Mouse (Mus musculus): ENCODE data around the gene Ostf1. TPM values are rescaled to one million over a fixed set of nuclear protein-coding genes. Genes with fewer than 3 reads are reported as not detected.

The Ostf1 gene
- polyA plus RNA-seq, 1 experiment: 6.2 TPM

- TF ChIP-seq POLR2A (IDR thresholded peaks at IDR 0.05; ENCODE audit: control insufficient read depth, low read depth, low read length): no peak
- TF ChIP-seq CTCF (IDR thresholded peaks at IDR 0.05; ENCODE audit: control insufficient read depth, insufficient read depth, insufficient replicate concordance, low read depth, low read length): no peak
- peaks cover 12% of the 10 kb centered on the region for H3K4me1 ChIP-seq (ENCODE audit: control insufficient read depth, insufficient read depth, low read length)
- no peak overlapping the region for H3K4me3 ChIP-seq (ENCODE audit: control insufficient read depth, low read depth, low read length)
- no peaks in the 10 kb centered on the region for H3K36me3 ChIP-seq (ENCODE audit: control insufficient read depth, insufficient read depth, low read length)
- H3K27ac ChIP-seq (ENCODE audit: control insufficient read depth, insufficient read depth, low read depth, low read length): no peak overlapping the region
- no peaks in the 10 kb centered on the region for H3K27me3 ChIP-seq (ENCODE audit: control insufficient read depth, insufficient read depth, low read length)
These were observed 21.4 kb upstream of the Ostf1 start for GRCm38 (mm10) chr19:18653058-18653457.

GRCm38 (mm10) chr19:18652592-18652991 lies 21.0 kb upstream of the Ostf1 start:
- no peaks in the 10 kb centered on the region for H3K36me3 ChIP-seq (ENCODE audit: control insufficient read depth, insufficient read depth, low read length)
- H3K4me1 ChIP-seq (ENCODE audit: control insufficient read depth, insufficient read depth, low read length): peaks cover 12% of the 10 kb centered on the region
- no peak overlapping the region for H3K27ac ChIP-seq (ENCODE audit: control insufficient read depth, insufficient read depth, low read depth, low read length)
- no peaks in the 10 kb centered on the region for H3K27me3 ChIP-seq (ENCODE audit: control insufficient read depth, insufficient read depth, low read length)
- TF ChIP-seq POLR2A (IDR thresholded peaks at IDR 0.05; ENCODE audit: control insufficient read depth, low read depth, low read length): no peak
- no peak for TF ChIP-seq CTCF (IDR thresholded peaks at IDR 0.05; ENCODE audit: control insufficient read depth, insufficient read depth, insufficient replicate concordance, low read depth, low read length)
- H3K4me3 ChIP-seq (ENCODE audit: control insufficient read depth, low read depth, low read length): no peak overlapping the region

GRCm38 (mm10) chr19:18650473-18650872 lies 18.9 kb upstream of the Ostf1 start:
- Histone ChIP-seq H3K27me3 (ENCODE audit: control insufficient read depth, insufficient read depth, low read length) (no peaks in the 10 kb centered on the region), H3K27ac (ENCODE audit: control insufficient read depth, insufficient read depth, low read depth, low read length) (no peak overlapping the region), H3K36me3 (ENCODE audit: control insufficient read depth, insufficient read depth, low read length) (no peaks in the 10 kb centered on the region), H3K4me1 (ENCODE audit: control insufficient read depth, insufficient read depth, low read length) (peaks cover 8% of the 10 kb centered on the region), H3K4me3 (ENCODE audit: control insufficient read depth, low read depth, low read length) (no peak overlapping the region)
- TF ChIP-seq POLR2A (IDR thresholded peaks at IDR 0.05; ENCODE audit: control insufficient read depth, low read depth, low read length): no peak
- TF ChIP-seq CTCF (IDR thresholded peaks at IDR 0.05; ENCODE audit: control insufficient read depth, insufficient read depth, insufficient replicate concordance, low read depth, low read length): no peak

- Histone ChIP-seq H3K27me3 (ENCODE audit: control insufficient read depth, insufficient read depth, low read length) (no peaks in the 10 kb centered on the region), H3K4me3 (ENCODE audit: control insufficient read depth, low read depth, low read length) (no peak overlapping the region), H3K27ac (ENCODE audit: control insufficient read depth, insufficient read depth, low read depth, low read length) (no peak overlapping the region), H3K36me3 (ENCODE audit: control insufficient read depth, insufficient read depth, low read length) (no peaks in the 10 kb centered on the region), H3K4me1 (ENCODE audit: control insufficient read depth, insufficient read depth, low read length) (peaks cover 5% of the 10 kb centered on the region)
- TF ChIP-seq CTCF (IDR thresholded peaks at IDR 0.05; ENCODE audit: control insufficient read depth, insufficient read depth, insufficient replicate concordance, low read depth, low read length): no peak
- no peak for TF ChIP-seq POLR2A (IDR thresholded peaks at IDR 0.05; ENCODE audit: control insufficient read depth, low read depth, low read length)
These were observed 18.3 kb upstream of the Ostf1 start for GRCm38 (mm10) chr19:18649955-18650354.

GRCm38 (mm10) chr19:18648558-18648945 lies 16.9 kb upstream of the Ostf1 start:
- H3K27ac ChIP-seq (ENCODE audit: control insufficient read depth, insufficient read depth, low read depth, low read length): no peak overlapping the region
- no peaks in the 10 kb centered on the region for H3K27me3 ChIP-seq (ENCODE audit: control insufficient read depth, insufficient read depth, low read length)
- H3K4me3 ChIP-seq (ENCODE audit: control insufficient read depth, low read depth, low read length): no peak overlapping the region
- no peaks in the 10 kb centered on the region for H3K4me1 ChIP-seq (ENCODE audit: control insufficient read depth, insufficient read depth, low read length)
- TF ChIP-seq POLR2A (IDR thresholded peaks at IDR 0.05; ENCODE audit: control insufficient read depth, low read depth, low read length): no peak
- no peak for TF ChIP-seq CTCF (IDR thresholded peaks at IDR 0.05; ENCODE audit: control insufficient read depth, insufficient read depth, insufficient replicate concordance, low read depth, low read length)
- no peaks in the 10 kb centered on the region for H3K36me3 ChIP-seq (ENCODE audit: control insufficient read depth, insufficient read depth, low read length)

- TF ChIP-seq POLR2A (IDR thresholded peaks at IDR 0.05; ENCODE audit: control insufficient read depth, low read depth, low read length) (no peak), CTCF (IDR thresholded peaks at IDR 0.05; ENCODE audit: control insufficient read depth, insufficient read depth, insufficient replicate concordance, low read depth, low read length) (no peak)
- H3K27me3 ChIP-seq (ENCODE audit: control insufficient read depth, insufficient read depth, low read length): no peaks in the 10 kb centered on the region
- no peaks in the 10 kb centered on the region for H3K36me3 ChIP-seq (ENCODE audit: control insufficient read depth, insufficient read depth, low read length)
- no peak overlapping the region for H3K4me3 ChIP-seq (ENCODE audit: control insufficient read depth, low read depth, low read length)
- H3K27ac ChIP-seq (ENCODE audit: control insufficient read depth, insufficient read depth, low read depth, low read length): no peak overlapping the region
- H3K4me1 ChIP-seq (ENCODE audit: control insufficient read depth, insufficient read depth, low read length): no peaks in the 10 kb centered on the region
These were observed 16.3 kb upstream of the Ostf1 start for GRCm38 (mm10) chr19:18647775-18648557.

GRCm38 (mm10) chr19:18646853-18647420 lies 15.3 kb upstream of the Ostf1 start:
- Histone ChIP-seq H3K27ac (ENCODE audit: control insufficient read depth, insufficient read depth, low read depth, low read length) (no peak overlapping the region), H3K27me3 (ENCODE audit: control insufficient read depth, insufficient read depth, low read length) (no peaks in the 10 kb centered on the region), H3K4me1 (ENCODE audit: control insufficient read depth, insufficient read depth, low read length) (no peaks in the 10 kb centered on the region), H3K4me3 (ENCODE audit: control insufficient read depth, low read depth, low read length) (no peak overlapping the region), H3K36me3 (ENCODE audit: control insufficient read depth, insufficient read depth, low read length) (no peaks in the 10 kb centered on the region)
- TF ChIP-seq POLR2A (IDR thresholded peaks at IDR 0.05; ENCODE audit: control insufficient read depth, low read depth, low read length) (no peak), CTCF (IDR thresholded peaks at IDR 0.05; ENCODE audit: control insufficient read depth, insufficient read depth, insufficient replicate concordance, low read depth, low read length) (no peak)

All from testis, adult 2 months (tissue).